Mouse (Mus musculus): ENCODE results near the gene Sem1.
A peak's percentile ranks its signal among the peaks of the same experiment; 100 is the strongest.
"Not testable (repeated sequence)": the region's sequence is repeated elsewhere in the genome, so short reads cannot be mapped to it uniquely, and the experiment has no call there.

Gene Sem1

DNA sequence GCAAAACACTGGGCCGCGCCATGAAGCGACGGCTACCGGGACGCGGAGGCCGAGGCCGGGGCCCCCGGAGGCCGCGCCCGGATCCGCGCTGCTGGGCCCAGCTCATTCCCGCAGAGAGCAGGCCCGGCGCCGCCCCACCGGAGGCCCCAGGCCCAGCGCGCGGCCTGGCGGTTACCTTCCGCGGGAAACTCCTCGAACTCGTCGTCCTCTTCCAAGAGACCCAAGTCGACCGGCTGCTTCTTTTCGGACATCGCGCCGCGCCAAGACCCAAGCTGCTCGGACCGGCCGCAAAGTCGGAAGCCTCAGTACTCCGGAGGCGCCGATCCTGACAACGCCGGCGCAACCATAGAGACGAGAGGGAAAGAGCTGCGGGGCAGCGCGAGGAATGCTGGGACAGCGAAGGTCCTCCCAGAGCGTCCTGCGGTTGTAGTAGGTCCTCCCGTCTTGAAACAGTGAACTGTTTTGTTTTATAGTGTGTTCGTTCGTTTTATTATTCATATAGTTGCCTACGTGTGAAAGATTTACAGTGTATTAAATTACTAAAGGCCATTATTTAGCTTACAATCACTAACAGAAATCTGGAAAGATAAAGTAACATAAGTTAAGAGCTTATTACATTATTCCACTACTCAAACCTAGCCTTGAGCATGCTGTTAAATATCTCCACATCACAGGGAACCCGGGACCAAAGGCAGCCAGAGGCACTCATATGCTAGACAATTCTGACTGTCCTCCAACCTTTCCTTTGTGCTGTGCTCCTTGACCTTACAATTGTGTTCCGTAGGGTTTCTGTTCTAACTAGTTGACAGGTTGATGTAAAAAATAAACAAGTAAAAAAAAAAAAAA lies at the start of gene Sem1:
TSS of gene Sem1 (minus strand) at position 360 of the 846 bp plus-strand sequence.
- DNase-seq (ENCODE audit: low read depth, low spot score): peak; percentile 95

DNA sequence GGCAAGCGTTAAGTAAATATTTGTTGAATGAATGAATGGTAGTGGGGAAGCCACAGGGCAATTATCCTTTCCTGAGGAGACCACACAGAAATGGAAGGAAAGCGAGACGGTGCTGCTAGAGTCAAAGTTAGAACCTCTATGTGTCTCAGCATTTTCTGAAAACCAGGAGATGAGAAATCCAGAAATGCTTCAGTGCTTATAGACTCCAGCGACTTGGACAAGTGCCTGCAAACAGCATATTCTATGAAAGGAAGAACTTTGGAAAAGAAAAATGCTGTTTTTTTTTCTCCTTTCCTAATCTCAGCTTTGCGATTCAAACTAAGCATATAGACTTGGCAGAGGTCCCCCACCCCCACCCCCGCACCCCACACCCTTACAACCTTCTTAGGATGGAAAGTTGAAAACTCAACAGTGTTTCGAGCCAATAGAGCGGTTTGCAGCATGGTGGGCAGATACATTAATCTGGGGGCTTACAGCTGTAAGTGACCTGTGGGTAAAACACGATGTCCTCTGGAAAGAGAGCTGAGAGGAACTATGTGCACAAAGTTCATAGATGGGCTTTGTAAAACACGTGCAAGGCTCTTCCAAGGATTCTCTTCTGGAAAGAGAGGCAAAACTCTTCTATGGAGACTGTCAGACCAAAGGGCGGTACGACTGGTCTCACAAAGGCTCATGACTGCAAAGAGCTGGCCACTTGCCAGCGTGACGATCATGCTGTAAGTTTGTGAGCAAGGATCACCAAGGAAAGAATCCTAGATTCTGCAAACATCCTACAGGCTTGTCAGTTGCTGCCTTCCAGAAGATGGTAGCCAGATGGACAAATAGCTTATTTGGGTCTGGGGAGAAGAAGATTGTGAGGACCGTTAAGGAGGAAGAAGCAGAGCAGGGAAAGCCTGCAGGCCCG lies 44.6 kb upstream of the Sem1 start:
- DNase-seq (ENCODE audit: low read depth, low spot score): peak; percentile 7

DNA sequence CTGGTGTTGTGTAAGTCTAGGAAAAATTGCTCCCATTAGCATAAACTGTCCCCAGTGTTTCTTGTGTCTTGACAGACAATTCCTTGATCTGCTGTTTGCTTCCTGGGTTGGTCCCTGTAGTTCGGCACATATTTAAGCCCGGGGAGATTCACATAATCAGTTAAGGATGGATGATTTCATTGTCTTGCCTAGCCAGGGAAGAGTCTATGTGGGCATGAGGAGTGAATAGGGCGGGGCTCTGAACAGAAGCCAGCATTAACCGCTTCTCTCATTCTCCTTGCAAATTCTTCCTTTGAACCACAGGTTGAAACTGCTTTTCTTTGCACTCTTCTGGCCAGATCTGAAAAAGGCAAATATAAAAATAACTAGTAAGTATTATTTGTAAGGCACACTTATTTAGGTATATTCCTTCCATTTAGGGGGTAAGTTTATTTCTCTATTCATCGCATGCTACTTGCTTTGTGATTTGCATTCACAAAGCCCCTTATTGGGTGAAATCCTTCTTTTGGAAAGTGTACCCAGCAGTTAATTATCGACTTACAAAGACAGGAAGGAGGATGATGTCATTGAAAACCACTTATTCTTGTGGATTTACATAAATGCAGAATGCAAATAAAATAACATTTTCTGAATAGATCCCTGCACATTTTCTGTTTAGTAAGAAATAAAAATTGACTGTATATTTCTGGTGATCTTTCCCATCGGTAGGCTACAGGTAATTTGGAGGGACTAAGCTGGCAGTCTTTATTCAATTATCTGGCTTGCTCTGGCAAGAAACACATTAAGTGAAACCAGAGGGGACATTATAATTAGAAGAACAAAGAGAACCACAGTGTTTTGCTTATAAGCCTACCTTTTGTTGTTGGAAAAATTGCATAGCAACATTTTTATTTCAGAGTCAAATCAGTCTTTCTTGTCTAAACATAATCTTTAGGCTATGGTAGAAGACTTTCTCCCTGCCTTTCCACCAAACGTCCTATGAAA lies 25.4 kb upstream of the Sem1 start:
- DNase-seq (ENCODE audit: low read depth, low spot score): no peak

DNA sequence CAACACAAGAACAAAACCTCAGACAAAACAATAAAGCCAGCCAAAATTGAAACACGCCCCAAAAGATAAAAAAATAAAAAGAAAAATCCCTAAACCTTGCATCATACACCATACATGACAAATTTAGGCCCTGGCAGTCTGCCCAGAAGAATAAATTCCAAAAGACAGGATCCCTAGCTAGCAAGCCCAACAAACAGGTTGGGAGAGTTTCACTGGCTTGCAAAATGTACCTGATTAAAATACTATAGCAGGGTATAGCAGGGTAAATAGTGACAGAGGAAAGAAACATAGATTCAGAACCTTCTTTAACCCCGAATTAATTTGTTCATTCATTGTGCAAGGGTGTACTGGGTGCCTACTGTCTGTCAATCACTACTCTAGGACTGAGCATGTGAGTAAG lies 7.8 kb upstream of the Sem1 start:
- no peak for DNase-seq (ENCODE audit: low read depth, low spot score)

DNA sequence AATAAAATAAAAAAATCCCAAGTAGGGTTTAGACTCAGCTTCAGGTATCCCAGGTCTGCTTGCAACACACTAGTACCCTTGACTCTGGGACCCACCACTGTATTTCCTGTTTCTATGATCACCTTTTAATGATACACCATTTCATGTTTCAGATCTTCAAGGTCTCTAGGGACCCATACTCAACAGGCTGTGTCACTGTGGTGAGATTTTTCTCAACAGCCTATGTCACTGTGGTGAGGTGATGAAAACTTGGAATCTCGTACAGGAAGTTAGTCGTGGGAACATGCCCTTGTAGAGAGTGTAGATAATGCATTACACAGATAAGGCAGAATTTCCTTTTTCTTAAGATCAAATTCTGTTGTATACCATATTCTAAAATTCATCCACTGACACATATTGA lies 3.4 kb upstream of the Sem1 start:
- DNase-seq (ENCODE audit: low read depth, low spot score): no peak

DNA sequence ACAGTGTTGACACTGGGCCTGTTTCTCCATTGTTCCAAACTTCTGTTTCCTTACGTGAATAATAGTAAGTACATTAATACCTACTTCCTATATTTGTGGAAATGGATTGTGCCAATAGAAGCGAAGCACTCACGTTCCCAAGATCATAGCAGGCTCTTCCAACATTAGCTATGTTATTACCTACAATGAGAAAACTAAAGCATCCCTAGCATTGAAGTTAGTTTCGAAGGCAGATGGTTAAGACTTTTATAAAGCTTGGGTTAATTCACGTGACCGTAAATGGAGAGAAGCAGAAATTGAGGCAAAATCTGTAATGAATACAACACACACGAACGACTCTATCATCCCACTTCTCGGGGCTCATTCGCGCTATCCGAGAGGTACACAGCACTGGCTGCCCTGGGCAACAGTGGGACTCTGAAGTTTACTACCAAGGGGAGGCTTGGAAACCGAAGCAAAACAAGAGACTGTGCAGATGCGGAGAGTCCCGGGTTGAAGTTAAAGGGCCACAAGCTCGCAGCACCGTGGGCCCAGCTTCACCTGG lies 650 bp downstream of the Sem1 start:
- peak; percentile 60 for DNase-seq (ENCODE audit: low read depth, low spot score)

DNA sequence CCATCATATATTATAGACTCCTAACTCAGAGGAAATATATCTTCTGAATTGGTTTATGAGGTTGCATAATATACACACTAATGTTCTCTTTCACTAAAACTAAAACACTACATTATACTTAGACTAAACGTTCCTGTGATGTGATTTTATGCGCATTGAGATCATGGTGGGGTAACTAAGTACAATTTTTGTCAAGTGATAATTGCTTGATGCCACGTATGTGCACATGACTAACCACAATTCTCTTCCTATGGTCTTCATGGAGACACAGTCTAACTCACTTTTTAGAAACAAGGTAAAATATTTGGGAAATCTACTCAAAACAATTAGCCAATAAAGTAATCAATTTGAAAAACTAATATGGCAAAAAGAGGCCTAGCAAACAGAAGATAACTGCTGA lies 1.2 kb downstream of the Sem1 start:
- no peak for DNase-seq (ENCODE audit: low read depth, low spot score)

- DNase-seq (ENCODE audit: low read depth, low spot score): no peak
Observed at GRCm38 (mm10) chr6:6575796-6576195, 2.7 kb downstream of the Sem1 start.

GRCm38 (mm10) chr6:6568436-6568835 lies 10.0 kb downstream of the Sem1 start:
- no peak for DNase-seq (ENCODE audit: low read depth, low spot score)

DNA sequence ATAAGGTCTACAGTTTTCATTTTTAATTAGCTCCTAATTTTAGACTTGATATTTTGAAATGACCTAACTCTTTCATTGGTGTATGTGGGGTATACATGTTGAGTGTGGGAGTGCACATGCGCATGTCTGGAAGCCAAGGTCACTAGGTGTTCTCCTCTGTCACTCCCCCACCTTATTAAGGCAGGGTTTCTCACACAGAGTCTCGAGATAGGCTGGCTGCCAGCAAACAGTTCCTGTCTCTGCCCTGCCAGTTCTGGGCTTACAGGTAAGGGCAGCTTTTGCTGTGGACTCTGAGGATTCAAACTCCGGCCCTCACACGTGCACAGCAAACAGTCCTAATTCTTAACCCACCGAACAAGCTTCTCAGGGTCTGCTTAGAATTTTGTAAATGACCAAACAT lies 14.8 kb downstream of the Sem1 start:
- no peak for DNase-seq (ENCODE audit: low read depth, low spot score)

GRCm38 (mm10) chr6:6562716-6563115 lies 15.7 kb downstream of the Sem1 start:
- DNase-seq (ENCODE audit: low read depth, low spot score): no peak

DNA sequence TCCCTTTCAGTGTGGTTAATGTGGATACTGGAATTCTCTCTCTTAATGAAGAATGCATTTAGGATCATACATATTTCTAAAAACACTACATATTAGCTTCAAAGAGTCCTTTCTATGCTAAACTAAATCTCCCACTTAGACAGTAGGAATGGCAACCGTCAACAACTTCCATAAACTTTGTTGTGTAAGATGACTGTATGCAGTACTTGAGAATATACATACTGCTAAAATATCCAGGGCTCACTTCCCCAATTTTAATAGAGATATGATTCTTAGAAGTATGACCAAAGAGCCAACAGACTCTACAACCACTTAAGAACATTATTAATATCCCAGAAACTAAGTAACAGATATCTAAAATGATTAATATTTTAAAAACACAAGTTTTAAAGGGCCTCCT lies 20.8 kb downstream of the Sem1 start:
- no peak for DNase-seq (ENCODE audit: low read depth, low spot score)

GRCm38 (mm10) chr6:6552006-6552405 lies 26.5 kb downstream of the Sem1 start:
- DNase-seq (ENCODE audit: low read depth, low spot score): no peak

GRCm38 (mm10) chr6:6547997-6548396 lies 30.5 kb downstream of the Sem1 start:
- DNase-seq (ENCODE audit: low read depth, low spot score): no peak

DNA sequence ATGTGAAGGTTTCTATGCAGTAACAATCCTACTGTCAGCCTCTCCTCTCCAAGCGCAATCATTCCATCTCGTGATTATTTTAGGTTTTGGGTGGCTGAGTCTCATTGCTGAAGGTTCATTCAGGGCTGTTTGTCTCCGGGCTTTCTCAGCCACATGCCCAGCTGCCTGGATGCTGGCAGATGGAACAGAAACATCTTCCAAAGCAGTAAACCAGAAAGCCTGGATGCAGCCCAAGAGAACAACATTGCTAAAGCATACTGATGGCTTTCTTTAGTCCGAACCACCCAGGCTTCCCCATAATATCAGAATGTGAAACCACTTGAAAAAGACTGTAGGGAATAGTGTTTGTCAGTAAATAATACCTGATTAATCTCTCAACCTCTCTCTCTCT lies 34.2 kb downstream of the Sem1 start:
- no peak for DNase-seq (ENCODE audit: low read depth, low spot score)

DNA sequence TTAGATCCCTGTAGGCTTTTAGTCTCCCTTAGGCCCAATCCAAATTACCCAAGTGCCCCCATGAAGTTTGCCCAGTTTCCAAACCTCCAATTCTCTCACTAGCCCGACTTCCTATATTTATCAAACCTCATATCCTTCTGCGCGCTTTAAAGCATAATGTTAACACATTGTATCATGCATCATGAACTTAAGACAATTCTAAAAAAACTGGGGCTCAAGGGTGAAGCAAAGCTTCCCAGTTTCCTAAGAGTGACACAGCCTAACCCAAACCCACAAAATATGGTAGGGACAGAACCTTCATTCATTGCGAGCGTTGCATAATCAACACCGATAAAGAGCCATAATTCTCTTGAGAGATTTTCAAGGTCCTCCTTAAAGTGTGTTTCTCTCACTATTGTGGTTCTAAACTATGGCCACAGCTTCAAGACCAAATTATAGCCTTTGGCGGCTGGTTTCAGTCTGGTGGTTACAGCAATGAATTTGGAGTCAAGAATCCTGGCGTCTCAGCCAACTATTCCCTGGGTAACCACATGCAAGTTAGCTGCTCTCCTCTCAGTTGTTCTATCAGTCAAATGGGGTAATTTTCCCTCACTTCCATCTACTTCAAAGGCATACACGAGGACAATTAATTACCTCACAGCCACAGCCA lies 34.7 kb downstream of the Sem1 start:
- no peak for DNase-seq (ENCODE audit: low read depth, low spot score)

- DNase-seq (ENCODE audit: low read depth, low spot score): no peak
Observed at GRCm38 (mm10) chr6:6542133-6542532, 36.3 kb downstream of the Sem1 start.

- no peak for DNase-seq (ENCODE audit: low read depth, low spot score)
Observed at GRCm38 (mm10) chr6:6536781-6537466, 41.5 kb downstream of the Sem1 start.

DNA sequence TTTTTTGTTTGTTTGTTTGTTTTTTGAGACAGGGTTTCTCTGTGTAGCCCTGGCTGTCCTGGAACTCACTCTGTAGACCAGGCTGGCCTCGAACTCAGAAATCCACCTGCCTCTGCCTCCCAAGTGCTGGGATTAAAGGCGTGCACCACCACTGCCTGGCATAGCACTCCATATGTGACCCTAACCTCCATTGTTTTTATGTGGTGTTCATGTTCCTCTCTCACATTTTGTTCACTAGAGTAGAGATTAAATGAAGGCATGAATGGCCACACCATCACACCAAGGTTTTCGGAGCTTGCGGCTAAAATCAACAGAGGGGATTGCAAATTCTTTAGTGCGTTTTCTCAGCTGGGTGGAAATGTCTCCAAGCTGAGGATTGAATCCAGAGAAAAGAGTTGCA lies 42.1 kb downstream of the Sem1 start:
- DNase-seq (ENCODE audit: low read depth, low spot score): not testable (repeated sequence)

Measured in ZHBTc4 (cell line).